Mouse (Mus musculus) left cerebral cortex, postnatal 4 days (tissue): ENCODE measurements around the gene Pikfyve. TPM values are rescaled to one million over a fixed set of nuclear protein-coding genes. Genes with fewer than 3 reads are reported as not detected.
"Not testable (repeated sequence)": the region's sequence is repeated elsewhere in the genome, so short reads cannot be mapped to it uniquely, and the experiment has no call there.

Experiments used
- DNase-seq: peaks from one replicate; pipeline ENCODE4 v3.0.0-alpha.2; 2022
- intact Hi-C: fragments of 180-260 bp; cut with DNase I; formaldehyde crosslinking; loops from one replicate; pipeline ENCODE4 v1.15.1; 2025
- total RNA-seq, 2 experiments: library from RNA; stranded (reverse); gene quantifications; 2 replicates each; pipeline ENCODE4 v1.2.3; 2021

The Pikfyve gene
- total RNA-seq, 2 experiments from 2014 or later: 42.7 to 45.2 TPM

- intact Hi-C loops: loop anchor here (10.0 kb wide), 1 partner anchor 923 kb away; no protein-coding TSS in a partner anchor
- no peak for DNase-seq
Measured at GRCm38 (mm10) chr1:65181459-65181858, 5.0 kb upstream of the Pikfyve start.

- intact Hi-C loops: loop anchor here (10.0 kb wide), 1 partner anchor 921 kb away; no protein-coding TSS in a partner anchor
- DNase-seq: no peak
Measured at GRCm38 (mm10) chr1:65183994-65184393, 2.5 kb upstream of the Pikfyve start.

GRCm38 (mm10) chr1:65185011-65185410, 1.5 kb upstream of the Pikfyve start:
- DNase-seq: no peak
- intact Hi-C loops: loop anchor here (10.0 kb wide), 1 partner anchor 920 kb away; no protein-coding TSS in a partner anchor

- no peak for DNase-seq
- intact Hi-C loops: loop anchor here (10.0 kb wide), 1 partner anchor 919 kb away; no protein-coding TSS in a partner anchor
Measured at GRCm38 (mm10) chr1:65185524-65186205, 818 bp upstream of the Pikfyve start.

- DNase-seq: no peak
Measured at GRCm38 (mm10) chr1:65187074-65187430, 569 bp downstream of the Pikfyve start.

GRCm38 (mm10) chr1:65190172-65190571, 3.7 kb downstream of the Pikfyve start:
- intact Hi-C loops: loop anchor here (10.0 kb wide), 1 partner anchor 55 kb away; no protein-coding TSS in a partner anchor
- DNase-seq: no peak

More at GRCm38 (mm10) chr1:65187074-65187430, 569 bp downstream of the Pikfyve start:
- intact Hi-C loops: loop anchor here (10.0 kb wide), 1 partner anchor 918 kb away; no protein-coding TSS in a partner anchor

GRCm38 (mm10) chr1:65193226-65193625, 6.7 kb downstream of the Pikfyve start:
- DNase-seq: no peak
- intact Hi-C loops: loop anchor here (10.0 kb wide), 1 partner anchor 52 kb away; no protein-coding TSS in a partner anchor

- intact Hi-C loops: loop anchor here (10.0 kb wide), 1 partner anchor 46 kb away; no protein-coding TSS in a partner anchor
- no peak for DNase-seq
Measured at GRCm38 (mm10) chr1:65198425-65198824, 11.9 kb downstream of the Pikfyve start.

GRCm38 (mm10) chr1:65198861-65199260, 12.4 kb downstream of the Pikfyve start:
- intact Hi-C loops: loop anchor here (10.0 kb wide), 1 partner anchor 46 kb away; no protein-coding TSS in a partner anchor
- DNase-seq: no peak

- intact Hi-C loops: no loop called here
- DNase-seq: no peak
Measured at GRCm38 (mm10) chr1:65204299-65204698, 17.8 kb downstream of the Pikfyve start.

- intact Hi-C loops: no loop called here
- DNase-seq: no peak
Measured at GRCm38 (mm10) chr1:65213214-65213613, 26.7 kb downstream of the Pikfyve start.

GRCm38 (mm10) chr1:65217567-65217966, 31.1 kb downstream of the Pikfyve start:
- intact Hi-C loops: no loop called here
- peak; percentile 31 for DNase-seq

- no peak for DNase-seq
- intact Hi-C loops: no loop called here
Measured at GRCm38 (mm10) chr1:65217972-65218371, 31.5 kb downstream of the Pikfyve start.

- intact Hi-C loops: no loop called here
- DNase-seq: no peak
Measured at GRCm38 (mm10) chr1:65223654-65224053, 37.2 kb downstream of the Pikfyve start.

- no peak for DNase-seq
Measured at GRCm38 (mm10) chr1:65227681-65228080, 41.2 kb downstream of the Pikfyve start.

GRCm38 (mm10) chr1:65229768-65230167, 43.3 kb downstream of the Pikfyve start:
- DNase-seq, intact Hi-C loops: not testable (repeated sequence)

More at GRCm38 (mm10) chr1:65227681-65228080, 41.2 kb downstream of the Pikfyve start:
- intact Hi-C loops: no loop called here

GRCm38 (mm10) chr1:65230566-65230965, 44.1 kb downstream of the Pikfyve start:
- intact Hi-C loops: no loop called here
- no peak for DNase-seq

GRCm38 (mm10) chr1:65237712-65238111, 51.2 kb downstream of the Pikfyve start:
- no peak for DNase-seq
- intact Hi-C loops: no loop called here

- intact Hi-C loops: loop anchor here (10.0 kb wide), 1 partner anchor 51 kb away; no protein-coding TSS in a partner anchor
- DNase-seq: no peak
Measured at GRCm38 (mm10) chr1:65245637-65246036, 59.2 kb downstream of the Pikfyve start.

GRCm38 (mm10) chr1:65280461-65280860, 94.0 kb downstream of the Pikfyve start:
- intact Hi-C loops: loop anchor here (10.0 kb wide), 1 partner anchor 814 kb away; no protein-coding TSS in a partner anchor
- no peak for DNase-seq

GRCm38 (mm10) chr1:65281756-65282155, 95.3 kb downstream of the Pikfyve start, which contains the start of gene Pth2r:
Gene Pth2r (plus strand): TSS chr1:65282056.
- intact Hi-C loops: loop anchor here (10.0 kb wide), 1 partner anchor 813 kb away; no protein-coding TSS in a partner anchor

GRCm38 (mm10) chr1:65282766-65283165, 96.3 kb downstream of the Pikfyve start:
- intact Hi-C loops: loop anchor here (10.0 kb wide), 1 partner anchor 812 kb away; no protein-coding TSS in a partner anchor
- peak; percentile 39 for DNase-seq

More at GRCm38 (mm10) chr1:65281756-65282155, 95.3 kb downstream of the Pikfyve start, which contains the start of gene Pth2r:
- no peak for DNase-seq
